8 mouse cellular contexts compared by ENCODE assay signal in genomic region chr11:99148896-99149703, GRCm38 (mm10). TPM values are rescaled to one million over a fixed set of nuclear protein-coding genes. Genes with fewer than 3 reads are reported as not detected.
DNase-seq lines count a peak whose midpoint lies in the region; ATAC-seq lines count a peak whose summit lies in the region.

No protein-coding gene starts in this region.

- 9% methylated on average over 15 of the region's 16 CpGs for WGBS in heart, embryonic 11.5 days (ENCODE audit: insufficient replicate concordance)
- 9% methylated on average over 15 of the region's 16 CpGs for WGBS in limb, embryonic 12.5 days

- H3K4me1 ChIP-seq in heart, embryonic 11.5 days (ENCODE audit: control insufficient read depth, insufficient read depth, low read length) = peaks cover 45% of the 10 kb centered on the region
- H3K4me1 ChIP-seq in limb, embryonic 12.5 days (replicated peaks) = peaks cover 57% of the 10 kb centered on the region

- DNase-seq in heart, adult 9 months (ENCODE audit: low spot score in 2 of 2) = no peak
- DNase-seq in urinary bladder, postnatal 14 days (ENCODE audit: low spot score) = peak; percentile 32
- DNase-seq in urinary bladder, adult 18-20 months (ENCODE audit: low spot score in 2 of 2) = no peak
- DNase-seq in layer of hippocampus, postnatal 10 days (ENCODE audit: low spot score in 2 of 2) = no peak
- DNase-seq in adrenal gland, postnatal 10 days = no peak
- DNase-seq in gastrocnemius, adult 8-10 months (ENCODE audit: low spot score in 2 of 2) = no peak

- H3K27me3 ChIP-seq in heart, embryonic 11.5 days (ENCODE audit: control insufficient read depth, insufficient read depth, low read length) = peaks cover 4% of the 10 kb centered on the region
- 0 out of 2 replicates have a peak, but pooled peaks cover 9% of the 10 kb centered on the region for H3K27me3 ChIP-seq in limb, embryonic 12.5 days

- H3K27ac ChIP-seq in heart, embryonic 11.5 days (ENCODE audit: low read depth, low read length) = peak overlapping the region; percentile 89; the same call in 1 of the 2 replicates
- peak overlapping the region; percentile 98 for H3K27ac ChIP-seq in limb, embryonic 12.5 days

- no peaks in the 10 kb centered on the region for H3K9me3 ChIP-seq in heart, embryonic 11.5 days (replicated peaks; ENCODE audit: control insufficient read depth, low read length)
- H3K9me3 ChIP-seq in limb, embryonic 12.5 days = no peaks in the 10 kb centered on the region

- 0 out of 2 replicates have a peak, but pooled peaks have one; percentile 3 for ATAC-seq in heart, embryonic 11.5 days (replicated peaks; ENCODE audit: insufficient number of reproducible peaks, low FRiP score, low TSS enrichment)
- peak; percentile 56 for ATAC-seq in limb, embryonic 12.5 days (ENCODE audit: insufficient number of reproducible peaks, insufficient read depth, low FRiP score, low TSS enrichment, low read depth)

- H3K4me2 ChIP-seq in heart, embryonic 11.5 days = peak overlapping the region; percentile 49
- peak overlapping the region; percentile 40 for H3K4me2 ChIP-seq in limb, embryonic 12.5 days

- H3K9ac ChIP-seq in heart, embryonic 11.5 days (ENCODE audit: low read depth, low read length) = 0 out of 2 replicates have a peak overlapping the region, but pooled peaks have one; percentile 24
- H3K9ac ChIP-seq in limb, embryonic 12.5 days (replicated peaks) = peak overlapping the region; percentile 24; the same call in 1 of the 2 replicates

- no peak overlapping the region for H3K4me3 ChIP-seq in heart, embryonic 11.5 days (ENCODE audit: low read depth, low read length)
- H3K4me3 ChIP-seq in limb, embryonic 12.5 days (replicated peaks) = 0 out of 2 replicates have a peak overlapping the region, but pooled peaks have one; percentile 8

- no peaks in the 10 kb centered on the region for H3K36me3 ChIP-seq in heart, embryonic 11.5 days (ENCODE audit: control insufficient read depth, insufficient read depth, low read length)
- no peaks in the 10 kb centered on the region for H3K36me3 ChIP-seq in limb, embryonic 12.5 days

RNA-seq across cellular contexts. Expression of gene Ccr7, which starts 5.8 kb away (rescaled TPM):
- polyA plus RNA-seq in heart, embryonic 11.5 days (2014; fragmentation: Nextera tagmentation; extraction: Ambion mirVana) = 0.21 and 0.36 TPM in 2 replicates
- polyA plus RNA-seq in limb, embryonic 12.5 days (2016; fragmentation: Nextera tagmentation; extraction: Ambion mirVana) = 0.40 and 0.49 TPM in 2 replicates
- not detected for total RNA-seq in layer of hippocampus, postnatal 10 days (2021)
- total RNA-seq in adrenal gland, postnatal 10 days (2021) = 1 to 10 TPM; 3.6 to 3.7 TPM
- total RNA-seq in gastrocnemius, adult 8-10 months (2022) = not detected

RNA-seq across cellular contexts. Expression of gene Tns4, which starts 60.0 kb away (rescaled TPM):
- polyA plus RNA-seq in heart, embryonic 11.5 days (2014; fragmentation: Nextera tagmentation; extraction: Ambion mirVana) = 0.13 TPM in 1 of 2 replicates, not detected in the other
- 0.65 and 0.73 TPM in 2 replicates for polyA plus RNA-seq in limb, embryonic 12.5 days (2016; fragmentation: Nextera tagmentation; extraction: Ambion mirVana)
- total RNA-seq in layer of hippocampus, postnatal 10 days (2021) = under 1 TPM; 0.09 to 0.11 TPM
- under 1 TPM; 0.12 to 0.51 TPM for total RNA-seq in adrenal gland, postnatal 10 days (2021)
- total RNA-seq in gastrocnemius, adult 8-10 months (2022) = not detected

Comparison
In these comparisons a context has a peak if more than half of its experiments do, and no peak if none do; other contexts are left out.
1. RNA of gene Ccr7, which starts 5.8 kb away (total RNA-seq): 3.6 to 3.7 TPM in adrenal gland, postnatal 10 days; not detected in layer of hippocampus, postnatal 10 days and not detected in gastrocnemius, adult 8-10 months; every median in the first group is over 4 times any median in the second.